Mouse (Mus musculus) liver, adult 2 months (tissue): ENCODE results near the gene Zfp202.

ENCODE experiments used
- CTCF ChIP-seq: fragments of 200-500 bp; IDR thresholded peaks from 2 replicates; pipeline ENCODE4 v1.5.1; 2011; ENCODE audit warnings: low read depth, low read length, control low read depth
- POLR2A ChIP-seq: fragments of 200-500 bp; IDR thresholded peaks from 2 replicates; pipeline ENCODE4 v1.6.1; 2011; ENCODE audit warnings: low read length, control low read depth; ENCODE audit not compliant: insufficient read depth; ENCODE audit errors: extremely low read depth

DNA sequence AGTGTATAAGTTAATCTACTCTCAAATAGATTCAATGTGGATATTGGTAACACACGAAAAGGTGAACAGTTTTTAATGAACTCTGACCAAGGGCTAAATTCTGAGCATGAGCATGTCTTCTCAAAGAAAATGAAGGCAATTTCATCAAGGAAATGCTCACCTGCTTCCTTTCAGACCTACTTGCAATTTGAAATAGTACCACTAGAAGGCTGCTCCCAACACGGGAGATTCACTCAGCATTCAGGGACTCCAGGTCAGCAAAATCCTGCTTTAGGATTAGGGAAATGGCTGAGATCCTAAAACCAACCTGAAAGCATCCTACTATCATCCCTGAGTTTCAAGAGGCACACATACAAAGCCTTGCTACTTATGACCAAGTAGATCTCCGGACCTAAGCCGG, 32.2 kb downstream of the Zfp202 start:
- TF ChIP-seq CTCF, result no peak
- no peak for TF ChIP-seq POLR2A
